Mouse (Mus musculus): ENCODE measurements around the gene Eml4.

DNA sequence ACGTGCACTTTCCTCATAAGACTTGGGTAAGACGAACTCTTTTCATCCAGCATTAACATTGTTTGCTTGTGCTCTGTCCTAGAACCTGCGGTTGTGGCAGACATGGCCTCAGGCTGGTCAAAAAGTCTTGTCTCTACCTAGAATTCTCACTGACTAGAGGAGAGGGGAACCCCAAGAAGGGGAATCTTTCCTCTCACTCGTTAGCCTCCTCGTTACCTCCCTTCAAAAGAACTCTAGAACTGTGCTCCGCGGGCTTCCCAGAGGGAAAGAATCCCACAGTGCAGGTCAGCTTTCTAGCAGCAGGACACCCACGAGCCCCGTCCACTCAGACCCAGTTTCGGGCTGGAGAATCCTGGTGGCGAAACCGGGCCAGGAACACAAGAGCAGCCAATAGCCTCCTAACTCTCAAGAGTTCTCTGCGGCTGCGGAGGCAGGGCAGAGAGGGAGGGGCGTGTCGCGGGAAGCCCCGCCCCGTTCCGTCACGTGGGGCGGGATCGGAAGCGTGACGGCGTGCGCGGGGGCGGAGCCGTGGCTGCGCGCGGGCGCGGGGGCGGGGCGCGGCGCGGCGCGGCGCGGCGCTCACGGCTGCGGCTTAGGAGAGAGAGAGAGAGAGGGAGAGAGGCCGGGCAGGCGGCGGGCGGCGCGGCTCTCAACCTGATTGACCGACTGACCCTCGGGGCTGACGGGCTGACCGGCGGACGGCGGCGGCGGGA is at the start of gene Eml4:
- TF ChIP-seq TAL1 (IDR thresholded peaks at IDR 0.05; ENCODE audit: low read length) (no peak), GATA1 (IDR thresholded peaks at IDR 0.05; ENCODE audit: low read length) (no peak)

Data from erythroblast, embryonic 14.5 days (primary cell).